Mouse (Mus musculus) heart, embryonic 12.5 days (tissue): ENCODE data around the gene Disp1. TPM values are rescaled to one million over a fixed set of nuclear protein-coding genes. Genes with fewer than 3 reads are reported as not detected.

Source experiments
- ATAC-seq: fragments of 200-750 bp; cut with Nextera tagmentation; 2 replicates; pipeline ENCODE4 v1.8.0; 2017; ENCODE audit warnings: moderate TSS enrichment, moderate library complexity; ENCODE audit not compliant: insufficient number of reproducible peaks, low FRiP score
- H3K27ac ChIP-seq: fragments of 300-500 bp; sonication (generic); 2 replicates; pipeline ENCODE4 v1.5.1; 2016; ENCODE audit warnings: mild to moderate bottlenecking, moderate library complexity; ENCODE audit not compliant: poor library complexity, severe bottlenecking
- H3K27me3 ChIP-seq: fragments of 300-500 bp; sonication (generic); replicated peaks from 2 replicates; pipeline ENCODE4 v1.6.1; 2016; ENCODE audit warnings: mild to moderate bottlenecking, moderate library complexity
- H3K36me3 ChIP-seq: fragments of 300-500 bp; sonication (generic); 2 replicates; pipeline ENCODE4 v1.6.1; 2016; ENCODE audit warnings: mild to moderate bottlenecking, moderate library complexity
- H3K4me1 ChIP-seq: fragments of 300-500 bp; sonication (generic); replicated peaks from 2 replicates; pipeline ENCODE4 v1.6.1; 2016; ENCODE audit warnings: mild to moderate bottlenecking
- H3K4me2 ChIP-seq: fragments of 300-500 bp; sonication (generic); 2 replicates; pipeline ENCODE4 v1.6.1; 2016; ENCODE audit warnings: mild to moderate bottlenecking, moderate library complexity
- H3K4me3 ChIP-seq: fragments of 300-500 bp; sonication (generic); 2 replicates; pipeline ENCODE4 v1.5.1; 2016; ENCODE audit warnings: mild to moderate bottlenecking
- H3K9ac ChIP-seq: fragments of 300-500 bp; sonication (generic); 2 replicates; pipeline ENCODE4 v1.6.1; 2016; ENCODE audit warnings: mild to moderate bottlenecking, moderate library complexity
- H3K9me3 ChIP-seq: fragments of 300-500 bp; sonication (generic); replicated peaks from 2 replicates; pipeline ENCODE4 v1.6.1; 2016; ENCODE audit warnings: mild to moderate bottlenecking, moderate library complexity
- WGBS: fragments of 180-500 bp; shearing (Covaris S2); methylation state at CpG from one replicate; pipeline ENCODE4 v1.1.7; 2016; 5-methylcytosine and 5-hydroxymethylcytosine counted together
- polyA plus RNA-seq: library from polyadenylated mRNA; unstranded; fragments of >200 nt; fragmentation: Nextera tagmentation; extraction: Ambion mirVana; gene quantifications from 2 replicates; pipeline ENCODE4 v1.2.1, GENCODE M21; 2016

The Disp1 gene
- polyA plus RNA-seq, 1 experiment from 2014 or later: 10.9 TPM

DNA sequence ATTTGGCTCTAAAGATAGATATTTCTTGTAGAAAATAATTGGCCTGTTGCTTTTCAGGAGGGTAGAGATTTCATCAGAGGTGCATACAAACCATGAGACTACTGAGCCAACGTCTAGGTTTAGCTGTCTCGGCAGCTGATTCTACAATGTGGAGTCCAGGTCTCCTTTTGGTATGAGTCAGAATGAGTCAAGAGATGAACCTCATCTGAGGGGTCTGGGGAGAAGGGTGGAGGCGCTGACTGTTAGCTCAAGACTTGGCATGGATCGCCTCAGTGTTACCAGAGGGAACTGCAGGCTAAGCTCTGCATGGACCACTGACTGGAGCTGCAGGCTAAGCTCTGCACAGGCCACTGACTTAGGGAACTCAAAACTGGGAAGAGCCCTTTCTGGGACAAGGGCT is 138.9 kb downstream of the Disp1 start:
- no peak for ATAC-seq
- WGBS: 76% methylated on average over 4 of the region's 4 CpGs

DNA sequence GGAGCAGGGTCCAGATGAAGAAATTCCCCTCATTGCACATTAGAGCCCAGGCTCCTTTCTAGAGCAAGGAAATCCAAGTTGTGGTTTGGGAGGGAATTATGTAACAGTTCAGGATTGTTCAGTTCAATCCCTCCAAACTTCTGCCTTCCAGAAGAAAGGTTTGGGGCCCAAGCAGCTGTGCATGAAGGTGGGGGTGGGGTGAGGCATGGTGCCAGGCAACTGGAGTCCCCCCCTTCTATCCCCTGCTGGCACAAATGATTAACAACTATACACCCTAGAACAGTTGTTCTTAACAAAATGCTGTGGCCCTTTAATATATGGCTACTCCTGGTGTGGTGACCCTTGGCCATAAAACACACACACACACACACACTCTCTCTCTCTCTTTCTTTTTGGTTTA is 140.2 kb downstream of the Disp1 start:
- no peak overlapping the region for H3K9ac ChIP-seq
- H3K27ac ChIP-seq: no peak overlapping the region
- no peak overlapping the region for H3K4me3 ChIP-seq
- ATAC-seq: no peak
- no peak overlapping the region for H3K4me2 ChIP-seq
- H3K27me3 ChIP-seq: no peaks in the 10 kb centered on the region
- H3K4me1 ChIP-seq: peaks cover 19% of the 10 kb centered on the region
- H3K36me3 ChIP-seq: peaks cover 5% of the 10 kb centered on the region
- peaks cover 3% of the 10 kb centered on the region; the same call in 1 of the 2 replicates for H3K9me3 ChIP-seq

More for the DNA sequence above, 138.9 kb downstream of the Disp1 start:
- Histone ChIP-seq H3K36me3 (peaks cover 18% of the 10 kb centered on the region), H3K27me3 (no peaks in the 10 kb centered on the region), H3K4me2 (no peak overlapping the region), H3K9ac (no peak overlapping the region), H3K4me1 (peaks cover 19% of the 10 kb centered on the region), H3K9me3 (peaks cover 3% of the 10 kb centered on the region; the same call in 1 of the 2 replicates), H3K4me3 (no peak overlapping the region), H3K27ac (no peak overlapping the region)

DNA sequence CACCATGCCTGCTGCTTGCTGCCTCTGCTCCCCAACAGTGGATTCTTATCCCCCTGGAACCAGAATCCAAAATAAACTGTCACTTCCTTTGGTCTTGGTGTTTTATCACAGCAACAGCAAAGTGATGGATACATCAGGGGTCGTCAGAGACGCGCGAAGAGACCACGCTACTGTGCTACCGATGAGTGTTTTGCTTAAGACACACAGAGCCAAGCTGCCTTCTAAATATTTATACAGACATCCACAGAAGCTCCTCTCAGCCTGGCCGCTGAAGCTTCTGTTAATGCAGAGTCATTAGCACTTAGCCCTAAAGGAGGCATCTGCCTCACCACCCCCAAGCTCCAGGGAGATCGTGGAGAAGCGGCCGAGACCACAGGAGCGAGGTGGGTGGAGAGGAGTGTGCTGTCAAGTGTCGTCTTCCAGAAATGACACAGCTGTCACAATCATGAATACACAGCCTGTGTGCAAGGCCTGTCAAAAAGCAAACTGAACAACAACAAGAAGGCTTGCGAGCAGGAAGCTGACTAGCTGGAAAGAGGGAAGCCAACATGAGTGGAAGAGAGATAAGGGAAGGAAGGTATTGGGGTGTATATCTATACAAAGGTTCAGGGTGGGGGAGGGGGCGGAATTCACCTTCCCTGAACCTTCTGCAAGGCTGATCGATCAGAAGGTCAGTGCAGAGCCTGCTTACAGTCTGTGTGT is 146.1 kb downstream of the Disp1 start:
- no peak overlapping the region for H3K9ac ChIP-seq
- ATAC-seq: 0 out of 2 replicates have a peak, but pooled peaks have one; percentile 22
- 29% methylated on average over 15 of the region's 15 CpGs for WGBS
- H3K27me3 ChIP-seq: no peaks in the 10 kb centered on the region
- H3K9me3 ChIP-seq: peaks cover 3% of the 10 kb centered on the region; the same call in 1 of the 2 replicates
- H3K4me1 ChIP-seq: peaks cover 21% of the 10 kb centered on the region
- no peak overlapping the region for H3K4me3 ChIP-seq
- H3K4me2 ChIP-seq: peak overlapping the region; percentile 35; the same call in 1 of the 2 replicates
- no peaks in the 10 kb centered on the region for H3K36me3 ChIP-seq
- H3K27ac ChIP-seq: no peak overlapping the region

DNA sequence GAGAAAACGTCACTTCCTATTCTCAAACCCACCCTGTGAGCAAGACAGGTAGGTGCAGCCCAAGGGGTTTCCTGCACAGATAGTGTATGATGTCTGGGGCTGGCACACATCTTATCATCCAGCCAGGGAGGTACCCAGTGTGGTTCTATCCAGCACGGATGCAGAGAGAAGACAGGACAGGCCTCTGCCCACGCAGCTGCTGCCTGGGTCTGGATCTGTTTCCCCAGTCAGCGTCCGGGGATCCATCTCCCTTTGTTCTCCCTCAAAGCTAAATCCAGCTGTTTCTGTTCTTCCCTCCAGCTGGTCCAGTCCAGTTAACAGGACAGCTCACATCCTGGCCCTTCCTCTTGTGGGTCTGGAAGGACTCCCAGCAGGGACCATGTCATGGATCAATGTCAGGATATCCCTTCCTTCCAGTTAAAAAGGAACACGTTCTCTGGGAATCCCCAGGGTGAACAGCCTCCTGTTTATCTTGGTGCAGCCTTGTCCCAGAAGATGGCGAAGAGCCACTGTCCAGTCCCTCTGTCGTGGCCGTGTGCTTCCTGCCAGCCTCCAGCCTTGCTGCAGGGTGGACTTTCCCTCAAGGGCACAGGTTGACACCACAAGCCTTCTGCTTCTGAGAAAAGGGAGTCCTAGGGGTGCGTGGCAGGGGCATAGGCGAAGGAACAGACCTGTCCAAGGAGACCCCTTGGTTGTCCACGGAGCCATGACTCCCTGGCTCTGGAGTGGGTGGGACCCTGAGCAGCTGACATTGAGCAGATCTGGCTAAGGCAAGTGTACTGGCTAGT is 148.9 kb downstream of the Disp1 start:
- H3K4me3 ChIP-seq: no peak overlapping the region
- H3K27me3 ChIP-seq: no peaks in the 10 kb centered on the region
- H3K9ac ChIP-seq: no peak overlapping the region
- peak; percentile 53 for ATAC-seq
- H3K4me1 ChIP-seq: peaks cover 18% of the 10 kb centered on the region
- H3K9me3 ChIP-seq: no peaks in the 10 kb centered on the region
- H3K4me2 ChIP-seq: no peak overlapping the region
- no peak overlapping the region for H3K27ac ChIP-seq
- 58% methylated on average over 12 of the region's 12 CpGs for whole genome bisulfite sequencing
- no peaks in the 10 kb centered on the region for H3K36me3 ChIP-seq

DNA sequence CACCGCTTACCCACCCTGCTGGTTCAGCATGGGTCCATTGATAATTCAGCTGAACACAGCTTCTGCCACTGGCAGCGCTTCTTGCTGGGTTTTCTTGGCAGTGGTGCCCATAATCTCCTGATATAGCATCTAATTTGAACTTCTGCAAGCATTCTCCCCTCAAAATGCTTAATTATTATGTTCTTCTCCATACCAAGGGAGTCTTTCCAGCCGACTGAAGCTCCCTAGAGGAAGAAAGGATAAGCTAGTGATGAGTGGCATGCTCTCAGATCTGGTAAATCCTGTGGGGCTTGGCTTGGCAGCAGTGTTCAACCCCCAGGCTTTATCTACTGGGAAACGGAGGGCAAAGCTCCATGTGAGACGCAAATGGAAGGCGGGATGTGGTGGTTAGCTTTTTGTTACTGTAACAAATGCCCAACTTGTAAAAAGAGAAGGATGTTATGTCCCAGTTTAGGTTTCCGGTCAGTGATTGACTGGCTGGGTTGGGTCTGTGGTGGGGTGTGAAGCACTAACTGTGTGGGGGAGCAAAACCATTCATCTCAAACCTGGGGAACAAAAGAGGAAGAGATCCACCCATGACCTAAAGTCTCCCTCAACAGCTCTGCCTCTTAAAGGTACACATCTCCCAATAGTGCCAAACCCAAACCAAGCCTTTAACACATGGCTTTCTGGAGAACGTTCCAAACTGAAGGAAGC is 151.2 kb downstream of the Disp1 start:
- WGBS: 70% methylated on average over 8 of the region's 8 CpGs
- no peaks in the 10 kb centered on the region for H3K27me3 ChIP-seq
- no peak overlapping the region for H3K4me2 ChIP-seq
- no peaks in the 10 kb centered on the region for H3K9me3 ChIP-seq
- no peak overlapping the region for H3K27ac ChIP-seq
- no peak overlapping the region for H3K9ac ChIP-seq
- H3K36me3 ChIP-seq: no peaks in the 10 kb centered on the region
- no peak overlapping the region for H3K4me3 ChIP-seq
- ATAC-seq: no peak
- H3K4me1 ChIP-seq: peaks cover 11% of the 10 kb centered on the region

- H3K4me2 ChIP-seq: no peak overlapping the region
- no peak overlapping the region for H3K9ac ChIP-seq
- ATAC-seq: no peak
- no peak overlapping the region for H3K27ac ChIP-seq
- no peaks in the 10 kb centered on the region for H3K27me3 ChIP-seq
- no peak overlapping the region for H3K4me3 ChIP-seq
- no peaks in the 10 kb centered on the region for H3K36me3 ChIP-seq
- H3K4me1 ChIP-seq: peaks cover 7% of the 10 kb centered on the region; the same call in 1 of the 2 replicates
- H3K9me3 ChIP-seq: no peaks in the 10 kb centered on the region
- 81% methylated on average over 7 of the region's 7 CpGs for WGBS
These were observed 153.5 kb downstream of the Disp1 start for GRCm38 (mm10) chr1:183067807-183068206.

- Histone ChIP-seq H3K9me3 (no peaks in the 10 kb centered on the region), H3K4me2 (no peak overlapping the region), H3K27me3 (0 out of 2 replicates have a peak, but pooled peaks cover 3% of the 10 kb centered on the region), H3K4me3 (no peak overlapping the region), H3K36me3 (no peaks in the 10 kb centered on the region), H3K9ac (no peak overlapping the region), H3K4me1 (no peaks in the 10 kb centered on the region), H3K27ac (no peak overlapping the region)
- ATAC-seq: no peak
- 70% methylated on average over 4 of the region's 4 CpGs for WGBS
These were observed 154.3 kb downstream of the Disp1 start for GRCm38 (mm10) chr1:183066981-183067380.

- no peak for ATAC-seq
- Histone ChIP-seq H3K9ac (no peak overlapping the region), H3K4me3 (no peak overlapping the region), H3K4me1 (peaks cover 7% of the 10 kb centered on the region), H3K9me3 (no peaks in the 10 kb centered on the region), H3K27ac (no peak overlapping the region), H3K36me3 (no peaks in the 10 kb centered on the region), H3K4me2 (no peak overlapping the region), H3K27me3 (peaks cover 10% of the 10 kb centered on the region; the same call in 1 of the 2 replicates)
- WGBS: 57% methylated on average over 2 of the region's 2 CpGs
These were observed 160.7 kb downstream of the Disp1 start for GRCm38 (mm10) chr1:183060611-183061010.

- Histone ChIP-seq H3K4me2 (no peak overlapping the region), H3K36me3 (no peaks in the 10 kb centered on the region), H3K9ac (no peak overlapping the region), H3K27ac (0 out of 2 replicates have a peak overlapping the region, but pooled peaks have one; percentile 2), H3K27me3 (peaks cover 7% of the 10 kb centered on the region; the same call in 1 of the 2 replicates), H3K4me3 (no peak overlapping the region), H3K9me3 (no peaks in the 10 kb centered on the region; the same call in 1 of the 2 replicates), H3K4me1 (peaks cover 23% of the 10 kb centered on the region)
- 10% methylated on average over 3 of the region's 3 CpGs for WGBS
- no peak for ATAC-seq
These were observed 165.1 kb downstream of the Disp1 start for GRCm38 (mm10) chr1:183056289-183056655.

DNA sequence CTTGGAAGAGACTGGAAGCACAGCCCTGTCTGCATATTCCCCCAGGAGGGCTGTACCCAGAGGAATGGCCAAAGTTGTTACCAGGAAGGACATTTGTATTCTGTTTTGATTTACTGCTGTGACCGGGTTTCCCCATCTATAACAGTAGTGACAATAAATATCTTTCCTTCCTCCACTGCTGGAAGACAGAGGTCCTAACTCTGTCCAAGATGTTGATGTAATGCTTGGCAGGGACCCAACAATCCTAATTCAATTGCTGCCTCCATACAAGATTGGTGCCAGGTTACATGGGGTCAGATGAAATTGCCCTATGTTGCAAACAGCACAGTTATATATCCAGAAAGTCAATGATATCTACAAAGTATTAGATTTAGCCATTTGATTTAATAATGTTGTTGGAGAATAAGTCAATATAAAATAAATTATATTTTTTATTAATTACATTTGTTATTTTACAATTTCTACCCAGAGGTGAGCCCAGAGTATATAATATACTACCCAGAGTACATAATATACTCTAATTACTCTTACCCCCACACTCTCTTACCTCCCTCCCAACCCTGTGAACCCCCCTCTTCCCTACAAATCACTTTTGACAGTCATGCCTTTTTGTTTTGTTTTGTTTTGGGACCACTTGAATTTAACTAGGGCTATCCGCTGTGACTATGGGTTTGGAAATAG is 165.6 kb downstream of the Disp1 start:
- Histone ChIP-seq H3K9ac (no peak overlapping the region), H3K4me2 (no peak overlapping the region), H3K4me1 (peaks cover 23% of the 10 kb centered on the region), H3K4me3 (no peak overlapping the region), H3K27me3 (peaks cover 7% of the 10 kb centered on the region; the same call in 1 of the 2 replicates), H3K27ac (0 out of 2 replicates have a peak overlapping the region, but pooled peaks have one; percentile 2), H3K9me3 (peaks cover 2% of the 10 kb centered on the region; the same call in 1 of the 2 replicates), H3K36me3 (no peaks in the 10 kb centered on the region)
- 43% methylated on average over 2 of the region's 2 CpGs for WGBS
- ATAC-seq: no peak
